Mouse (Mus musculus): ENCODE data around the gene Mier3.
A peak's percentile ranks its signal among the peaks of the same experiment; 100 is the strongest.
"Not testable (repeated sequence)": the region's sequence is repeated elsewhere in the genome, so short reads cannot be mapped to it uniquely, and the experiment has no call there.

Gene Mier3

GRCm38 (mm10) chr13:111703396-111703795 is 22.6 kb downstream of the Mier3 start:
- DNase-seq (ENCODE audit: low spot score): no peak

- not testable (repeated sequence) for DNase-seq (ENCODE audit: low spot score)
Measured at GRCm38 (mm10) chr13:111703952-111704351, 23.2 kb downstream of the Mier3 start.

DNA sequence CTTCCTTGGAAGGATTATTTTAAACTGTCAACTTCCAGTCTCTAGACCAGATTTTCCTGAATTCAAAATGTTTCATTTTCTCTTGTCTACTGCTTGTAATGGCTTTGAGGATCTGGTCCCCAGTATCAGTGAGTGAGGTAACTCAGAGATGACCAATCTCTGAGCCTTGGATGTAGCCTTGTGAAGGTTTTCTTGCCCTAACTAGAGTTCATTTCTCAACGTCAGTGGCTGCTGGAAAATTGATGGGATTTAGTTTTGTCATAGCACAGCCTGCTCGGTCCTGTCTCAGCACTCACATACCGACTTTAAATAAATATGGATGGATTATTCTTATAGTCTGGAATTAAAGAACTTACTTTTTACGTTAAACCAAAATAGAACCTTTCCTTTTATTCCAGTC is 29.8 kb downstream of the Mier3 start:
- no peak for DNase-seq (ENCODE audit: low spot score)

GRCm38 (mm10) chr13:111719726-111720125 is 38.9 kb downstream of the Mier3 start:
- no peak for DNase-seq (ENCODE audit: low spot score)

DNA sequence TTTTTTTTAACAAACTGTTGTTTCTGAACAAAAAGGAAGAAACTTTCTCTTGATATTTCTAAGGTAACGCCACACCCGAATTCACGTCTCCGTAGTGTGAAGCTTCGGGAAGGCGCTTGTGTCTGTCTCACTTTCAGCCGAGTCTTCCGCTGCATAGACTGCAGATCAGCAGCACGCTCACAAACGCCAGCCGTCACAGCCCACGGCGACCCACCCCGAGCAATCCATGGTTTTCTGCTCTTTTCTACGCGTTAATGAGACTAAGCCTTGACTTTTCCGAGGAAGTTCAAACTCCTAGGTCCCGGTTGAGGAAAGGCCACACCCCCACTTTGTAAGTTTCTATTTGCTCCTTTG is 44.0 kb downstream of the Mier3 start:
- DNase-seq (ENCODE audit: low spot score): no peak

GRCm38 (mm10) chr13:111725165-111726077 is 44.6 kb downstream of the Mier3 start:
- DNase-seq (ENCODE audit: low spot score): peak; percentile 95

DNA sequence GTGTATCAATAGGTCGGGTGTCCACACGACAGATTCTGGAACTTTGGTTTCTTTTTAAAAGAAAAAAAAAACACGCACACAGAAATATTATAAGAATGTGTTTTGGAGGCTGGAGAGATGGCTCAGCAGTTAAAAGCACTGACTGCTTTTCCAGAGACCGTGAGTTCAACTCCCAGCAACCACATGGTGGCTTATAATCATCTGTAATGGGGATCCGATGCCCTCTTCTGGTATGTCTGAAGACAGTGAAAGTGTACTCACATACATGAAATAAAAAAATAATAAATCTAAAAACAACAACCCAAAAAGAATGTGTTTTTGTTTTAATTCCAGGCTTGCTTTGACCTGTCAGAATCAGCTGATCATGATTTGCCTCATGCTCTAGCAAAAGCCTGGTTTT is 46.1 kb downstream of the Mier3 start:
- no peak for DNase-seq (ENCODE audit: low spot score)

DNA sequence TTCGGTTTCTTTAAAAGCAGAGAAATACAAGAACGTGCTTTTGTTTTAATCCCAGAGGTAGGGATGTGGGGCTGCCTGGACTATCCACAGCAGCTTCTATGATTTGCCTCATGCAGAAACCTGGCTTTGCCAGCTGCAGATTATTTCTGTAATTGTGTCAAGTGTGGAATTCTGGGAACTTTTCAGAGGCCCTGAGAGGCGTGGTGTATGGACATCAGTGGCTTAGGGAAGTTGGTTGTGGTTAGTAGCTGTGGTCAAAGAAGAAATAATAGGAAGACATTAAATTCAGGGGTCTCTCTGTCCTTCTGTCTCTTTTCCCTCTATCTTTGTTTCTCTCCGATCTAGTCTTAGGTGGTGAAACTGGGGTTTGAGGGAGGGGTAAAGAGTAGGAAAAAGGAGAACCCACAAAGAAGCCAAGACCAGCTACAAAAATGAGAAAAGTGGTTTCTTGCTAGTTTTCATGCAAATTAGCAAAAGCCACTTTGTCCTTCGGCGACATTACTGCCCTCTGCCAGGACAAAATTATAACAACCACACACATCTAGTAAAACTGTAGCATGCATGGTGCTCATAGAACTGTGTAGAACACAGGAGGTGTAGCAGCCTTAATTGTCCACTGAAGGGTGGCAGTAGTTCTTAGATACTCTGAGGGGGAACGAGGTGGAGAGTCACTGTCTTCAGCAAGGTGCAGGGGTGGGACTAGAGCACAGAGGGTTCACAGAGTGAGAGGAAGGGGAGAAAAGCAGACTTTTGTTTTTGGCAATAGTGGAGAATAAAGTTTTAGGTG is 60.6 kb downstream of the Mier3 start:
- no peak for DNase-seq (ENCODE audit: low spot score)

- DNase-seq (ENCODE audit: low spot score): peak; percentile 37
Measured at GRCm38 (mm10) chr13:111741991-111742615, 61.3 kb downstream of the Mier3 start.

DNA sequence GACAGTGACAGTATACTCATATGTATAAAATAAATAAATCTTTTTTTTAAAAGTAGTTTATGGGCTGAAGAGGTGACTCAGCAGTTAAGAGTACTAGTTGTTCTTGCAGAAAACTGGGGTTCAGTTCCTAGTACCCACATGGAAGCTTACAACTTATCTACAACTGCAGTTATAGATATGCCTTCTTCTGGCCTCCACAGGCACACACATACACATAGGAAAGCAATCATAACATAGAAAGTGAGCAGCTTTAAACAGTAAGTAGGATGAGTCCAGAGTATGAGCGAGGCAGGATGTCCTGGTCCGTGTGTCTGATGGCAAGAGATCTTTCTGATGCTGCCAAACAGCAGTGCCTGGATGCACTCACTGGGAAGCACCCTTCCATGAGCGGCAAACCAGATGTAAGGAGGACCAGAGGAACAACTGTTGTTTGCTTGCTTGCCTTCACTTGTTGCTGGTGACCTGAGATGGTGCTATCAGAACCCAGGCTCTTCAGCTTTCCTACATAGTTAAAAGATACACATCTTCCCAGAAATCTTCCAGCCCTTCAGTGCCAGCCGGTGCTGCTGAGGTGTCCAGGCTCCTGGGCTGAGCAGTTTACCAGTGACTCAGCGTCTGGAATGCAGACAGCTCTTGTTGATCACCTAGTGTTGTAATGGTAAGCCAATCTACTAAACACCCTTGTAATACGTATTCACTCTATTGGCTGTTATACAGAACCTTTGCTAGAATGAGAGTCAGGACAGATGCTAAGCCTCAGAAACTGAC is 63.6 kb downstream of the Mier3 start:
- no peak for DNase-seq (ENCODE audit: low spot score)

DNA sequence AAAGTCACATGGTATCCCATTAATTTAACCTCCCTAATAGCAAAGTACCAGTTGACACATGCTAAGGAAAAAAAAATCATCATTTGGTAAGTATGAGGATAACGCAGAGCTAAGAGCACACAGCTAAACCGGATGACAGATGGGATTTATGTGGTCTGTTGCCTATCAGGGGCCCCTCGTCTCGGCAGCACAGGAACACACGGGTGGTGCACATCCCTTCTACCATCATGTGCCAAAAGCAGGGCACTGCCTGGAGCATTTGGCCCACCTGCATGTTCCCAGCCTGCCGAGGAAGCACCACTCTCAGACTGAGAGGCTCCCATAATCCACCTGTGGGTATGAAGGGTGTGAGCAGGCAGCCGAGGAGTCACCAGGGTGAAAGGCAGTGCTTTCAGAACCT is 64.4 kb downstream of the Mier3 start:
- DNase-seq (ENCODE audit: low spot score): no peak

- DNase-seq (ENCODE audit: low spot score): no peak
Measured at GRCm38 (mm10) chr13:111746831-111747230, 66.1 kb downstream of the Mier3 start.

GRCm38 (mm10) chr13:111748301-111749062 is 67.7 kb downstream of the Mier3 start:
- no peak for DNase-seq (ENCODE audit: low spot score)

- no peak for DNase-seq (ENCODE audit: low spot score)
Measured at GRCm38 (mm10) chr13:111753321-111753720, 72.5 kb downstream of the Mier3 start.

DNA sequence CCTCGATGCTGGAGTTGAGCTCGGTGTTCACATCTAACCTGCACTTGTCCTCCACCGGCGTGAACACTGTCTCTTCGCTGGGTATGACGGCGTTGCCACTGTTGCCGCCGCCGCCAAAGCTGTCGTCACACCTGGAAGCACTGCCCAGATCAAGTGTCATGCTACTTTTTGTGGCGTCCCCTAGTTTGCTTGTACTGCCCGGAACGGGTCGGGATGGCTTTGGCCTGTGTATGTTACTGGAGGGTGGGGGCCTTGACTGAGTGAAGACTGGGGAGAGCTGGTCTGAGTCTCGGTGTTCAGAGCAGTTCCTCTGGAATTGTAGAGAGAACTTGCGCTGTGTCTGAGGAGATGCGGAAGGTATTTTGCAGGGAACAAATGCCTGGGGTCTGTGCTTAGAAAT is 74.6 kb downstream of the Mier3 start:
- no peak for DNase-seq (ENCODE audit: low spot score)

- no peak for DNase-seq (ENCODE audit: low spot score)
Measured at GRCm38 (mm10) chr13:111755937-111756336, 75.2 kb downstream of the Mier3 start.

- no peak for DNase-seq (ENCODE audit: low spot score)
Measured at GRCm38 (mm10) chr13:111756986-111757385, 76.2 kb downstream of the Mier3 start.

DNA sequence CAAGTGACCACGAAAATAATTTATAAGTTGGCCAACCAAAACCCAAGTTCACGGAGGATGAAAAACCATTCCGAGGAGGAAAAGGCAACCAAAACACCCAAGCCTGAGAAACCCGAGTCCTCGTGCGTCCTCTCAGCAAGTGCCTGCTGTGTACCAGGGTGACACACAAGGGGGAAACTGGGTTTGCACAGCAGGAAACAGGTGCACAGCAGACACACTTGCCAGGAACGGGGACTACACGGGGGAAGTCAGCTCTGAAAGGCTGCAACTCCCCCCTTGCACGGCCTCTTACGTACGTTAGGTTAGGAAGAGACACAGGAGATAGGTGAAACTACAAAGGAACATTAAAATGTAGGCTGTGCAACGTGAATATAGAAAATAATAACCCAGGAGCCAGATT is 81.7 kb downstream of the Mier3 start:
- no peak for DNase-seq (ENCODE audit: low spot score)

Measured in T-cell, adult 2 months (primary cell).